Mouse (Mus musculus) subcutaneous adipose tissue, adult 2 months (tissue): Measurements from ENCODE around the gene Fgd6. TPM values are rescaled to one million over a fixed set of nuclear protein-coding genes. Genes with fewer than 3 reads are reported as not detected.

Source experiments
- polyA plus RNA-seq: library from polyadenylated mRNA; depleted of rRNA; stranded (reverse); fragments of >200 nt; gene quantifications from 2 replicates; pipeline ENCODE4 v1.2.3, GENCODE M21; 2012; ENCODE audit warnings: low replicate concordance; rRNA removed

The Fgd6 gene
- polyA plus RNA-seq = 1.9 and 4.0 TPM in 2 replicates

GRCm38 (mm10) chr10:94035658-94036374 lies at the start of gene Fgd6, which contains the start of gene Vezt:
Fgd6 (plus strand) TSS chr10:94036001.
Vezt (minus strand) TSS chr10:94035817.

GRCm38 (mm10) chr10:94147756-94148531 lies 112.1 kb downstream of the Fgd6 start, which contains the start of gene Nr2c1:
Nr2c1 (plus strand) TSS chr10:94148023.

Other genes with a start within 250 kb of the Fgd6 start
- gene Usp44, start 204.4 kb upstream of the Fgd6 start, polyA plus RNA-seq = not detected in 2 replicates
- 33.8 and 43.4 TPM in 2 replicates for gene Metap2, start 138.9 kb upstream of the Fgd6 start, polyA plus RNA-seq
- gene Vezt, start 184 bp upstream of the Fgd6 start, polyA plus RNA-seq = 15.8 and 17.2 TPM in 2 replicates
- 5.5 and 8.4 TPM in 2 replicates for gene Nr2c1, start 112.0 kb downstream of the Fgd6 start, polyA plus RNA-seq
- gene Ndufa12, start 162.7 kb downstream of the Fgd6 start, polyA plus RNA-seq = 94.6 and 126 TPM in 2 replicates